8 mouse cellular contexts compared by ENCODE assay signal in genomic region chrX:93889394-93890042, GRCm38 (mm10). TPM values are rescaled to one million over a fixed set of nuclear protein-coding genes. Genes with fewer than 3 reads are reported as not detected.
DNase-seq lines count a peak whose midpoint lies in the region; ATAC-seq and TF ChIP-seq lines count a peak whose summit lies in the region.

No protein-coding gene starts in this region.

- peak; percentile 91 for TF ChIP-seq CTCF in gastrocnemius, adult 2 months (IDR thresholded peaks at IDR 0.05)
- peak; percentile 90 for TF ChIP-seq CTCF in hindbrain, postnatal 0 days (IDR thresholded peaks at IDR 0.05; ENCODE audit: low read depth)

- H3K36me3 ChIP-seq in hindbrain, postnatal 0 days (ENCODE audit: insufficient read depth, low read length) = no peaks in the 10 kb centered on the region

- H3K4me3 ChIP-seq in gastrocnemius, adult 2 months = peak overlapping the region; percentile 68
- peak overlapping the region; percentile 32 for H3K4me3 ChIP-seq in hindbrain, postnatal 0 days (ENCODE audit: low read length)

- intact Hi-C loops in gastrocnemius, adult 2 months (cut with DNase I) = loop anchor here (2.0 to 5.0 kb wide), 2 partner anchors 97 to 602 kb away; partner anchors contain the start of gene Arx

- H3K27me3 ChIP-seq in hindbrain, postnatal 0 days (ENCODE audit: insufficient read depth, low read length) = no peaks in the 10 kb centered on the region

- 38% methylated on average over 13 of the region's 13 CpGs for WGBS in hindbrain, postnatal 0 days

- H3K4me1 ChIP-seq in hindbrain, postnatal 0 days (ENCODE audit: insufficient read depth, low read length) = no peaks in the 10 kb centered on the region

- H3K27ac ChIP-seq in gastrocnemius, adult 2 months = peak overlapping the region; percentile 86
- peak overlapping the region; percentile 54; the same call in 1 of the 2 replicates for H3K27ac ChIP-seq in hindbrain, postnatal 0 days

- H3K4me2 ChIP-seq in hindbrain, postnatal 0 days (ENCODE audit: low read depth, low read length) = peak overlapping the region; percentile 50

- peak; percentile 97 for ATAC-seq in common myeloid progenitor, adult 5-6 weeks (replicated peaks; ENCODE audit: low read depth, poor library complexity, severe bottlenecking)
- peak; percentile 90 for ATAC-seq in hindbrain, postnatal 0 days

- peak; percentile 72 for DNase-seq in ZHBTc4 (ENCODE audit: low read depth, low spot score)
- peak; percentile 71 for DNase-seq in gastrocnemius, adult 2 months
- peak; percentile 85 for DNase-seq in hindbrain, postnatal 0 days (ENCODE audit: low spot score)
- DNase-seq in left cerebral cortex, adult 18-20 months (ENCODE audit: low spot score in 2 of 2) = peak; percentile 77 to 83
- peak; percentile 38 to 79 for DNase-seq in lung, postnatal 4 days
- peak; percentile 62 for DNase-seq in retina, postnatal 7 days (ENCODE audit: low read depth, low spot score)
- peak; percentile 49 to 52 for DNase-seq in urinary bladder, adult 18-20 months (ENCODE audit: low spot score in 2 of 2)

- no peaks in the 10 kb centered on the region for H3K9me3 ChIP-seq in hindbrain, postnatal 0 days (ENCODE audit: low read length)

- H3K9ac ChIP-seq in hindbrain, postnatal 0 days (replicated peaks; ENCODE audit: low read length) = peak overlapping the region; percentile 38; the same call in 1 of the 2 replicates

RNA-seq across cellular contexts. Expression of gene Pdk3, which starts 57.5 kb away (rescaled TPM):
- 57.8 and 61.8 TPM in 2 replicates for total RNA-seq in common myeloid progenitor, adult 5-6 weeks (2017)
- total RNA-seq in gastrocnemius, adult 2 months (2021) = under 1 TPM; 0.84 to 0.89 TPM
- 18.6 and 22.4 TPM in 2 replicates for total RNA-seq in hindbrain, postnatal 0 days (2014; rRNA removed)
- polyA plus RNA-seq in hindbrain, postnatal 0 days (2015; fragmentation: Nextera tagmentation; extraction: Ambion mirVana) = 23.1 and 23.6 TPM in 2 replicates
- total RNA-seq in left cerebral cortex, adult 18-20 months (2021) = 10 to 100 TPM; 39.1 to 43.7 TPM

Comparison
In these comparisons a context has a peak if more than half of its experiments do, and no peak if none do; other contexts are left out.
1. Peak in every context shown above with its lines: DNase-seq, ATAC-seq, H3K4me3 ChIP-seq and H3K27ac ChIP-seq.
2. RNA of gene Pdk3, which starts 57.5 kb away (total RNA-seq): 57.8 to 61.8 TPM in common myeloid progenitor, adult 5-6 weeks, 39.1 to 43.7 TPM in left cerebral cortex, adult 18-20 months and 18.6 to 22.4 TPM in hindbrain, postnatal 0 days; 0.84 to 0.89 TPM in gastrocnemius, adult 2 months; every median in the first group is over 10 times any median in the second.